Mouse (Mus musculus) megakaryocyte, adult 5-6 weeks (primary cell): ENCODE measurements around the gene Plcd3. TPM values are rescaled to one million over a fixed set of nuclear protein-coding genes. Genes with fewer than 3 reads are reported as not detected.

ENCODE experiments used
- ATAC-seq: 2 replicates; pipeline ENCODE4 v1.8.0; 2016; ENCODE audit warnings: mild to moderate bottlenecking, inconsistent platforms; ENCODE audit not compliant: poor library complexity, severe bottlenecking
- total RNA-seq, 2 experiments: library from RNA; stranded (forward) in 1 of 2; stranded (reverse) in 1 of 2; fragments of 153-499, 151-499 nt in 1 of 2; fragments of 221-1000, 200-1000 nt in 1 of 2; gene quantifications; 2 replicates each; pipeline versions ENCODE4 v1.2.3 to v1.2.4; 2015 to 2017

The Plcd3 gene
- total RNA-seq, 2 experiments from 2014 or later = not detected

DNA sequence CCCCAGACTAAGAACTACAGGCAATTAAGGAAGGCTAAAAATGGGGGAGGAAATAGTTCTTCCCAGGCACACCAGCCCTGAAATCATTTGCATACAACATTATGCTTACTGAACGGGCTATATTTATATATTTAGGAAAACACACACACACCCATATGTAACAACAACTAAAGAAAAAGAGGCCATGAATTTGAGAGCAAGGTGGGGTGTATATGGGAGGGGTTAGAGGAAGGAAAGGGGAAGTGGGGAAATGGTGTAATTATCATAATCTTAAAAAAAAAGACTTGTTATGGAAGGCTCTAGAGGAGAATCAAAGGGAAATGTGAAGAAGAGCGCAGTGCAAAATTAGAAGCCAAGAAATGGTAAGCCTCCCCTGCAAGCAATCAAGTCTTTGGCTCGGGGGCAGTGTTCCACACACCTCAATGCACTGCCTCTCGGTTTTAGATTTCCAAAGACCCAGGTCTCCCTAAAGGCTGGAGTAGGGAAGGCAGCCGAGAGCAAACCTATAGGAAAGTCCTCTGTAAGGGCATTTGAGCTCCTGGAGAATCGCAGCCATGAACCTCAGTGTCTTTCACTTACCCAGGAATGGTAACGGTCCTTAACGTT is 73.8 kb downstream of the Plcd3 start:
- ATAC-seq = peak; percentile 23

DNA sequence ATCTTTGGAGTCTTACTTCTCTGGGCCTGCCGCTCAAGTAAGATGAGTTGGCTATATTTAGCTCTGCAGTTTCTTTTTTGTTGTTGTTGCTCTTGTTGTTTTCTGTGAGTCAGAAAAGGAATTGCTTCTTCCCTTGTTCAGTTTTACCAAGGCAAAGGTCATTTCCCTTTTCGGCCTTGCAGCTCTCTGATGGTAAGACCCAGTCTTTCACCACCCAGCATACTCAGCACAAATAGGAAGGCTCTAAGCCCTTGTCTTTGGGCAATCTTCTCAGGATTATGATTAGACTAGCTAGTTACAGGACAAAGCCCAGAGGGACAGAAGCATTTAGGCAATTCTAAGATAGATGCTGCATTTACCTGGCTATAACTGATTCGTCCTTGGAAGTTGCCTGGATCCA is 74.6 kb downstream of the Plcd3 start:
- ATAC-seq = peak; percentile 20; the same call in 1 of the 2 replicates

DNA sequence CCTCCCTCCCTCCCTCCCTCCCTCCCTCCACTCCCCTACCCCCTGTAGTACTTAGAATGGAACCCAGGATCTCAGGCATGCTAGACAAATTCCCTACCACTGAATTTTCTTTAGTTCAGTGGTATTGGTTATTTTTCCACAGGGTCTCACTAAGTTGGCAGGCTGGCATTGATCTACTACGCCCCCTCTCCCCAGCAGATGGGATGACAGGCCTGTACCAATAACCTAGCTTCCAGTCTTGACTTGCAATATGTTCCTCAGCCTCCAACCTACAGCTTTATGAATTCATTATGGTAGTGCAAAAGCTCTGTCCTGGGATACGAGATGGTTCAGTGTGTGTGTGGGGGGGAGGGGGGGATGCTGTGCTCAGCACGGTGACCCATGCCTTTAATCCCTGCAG is 77.5 kb downstream of the Plcd3 start:
- ATAC-seq = no peak

DNA sequence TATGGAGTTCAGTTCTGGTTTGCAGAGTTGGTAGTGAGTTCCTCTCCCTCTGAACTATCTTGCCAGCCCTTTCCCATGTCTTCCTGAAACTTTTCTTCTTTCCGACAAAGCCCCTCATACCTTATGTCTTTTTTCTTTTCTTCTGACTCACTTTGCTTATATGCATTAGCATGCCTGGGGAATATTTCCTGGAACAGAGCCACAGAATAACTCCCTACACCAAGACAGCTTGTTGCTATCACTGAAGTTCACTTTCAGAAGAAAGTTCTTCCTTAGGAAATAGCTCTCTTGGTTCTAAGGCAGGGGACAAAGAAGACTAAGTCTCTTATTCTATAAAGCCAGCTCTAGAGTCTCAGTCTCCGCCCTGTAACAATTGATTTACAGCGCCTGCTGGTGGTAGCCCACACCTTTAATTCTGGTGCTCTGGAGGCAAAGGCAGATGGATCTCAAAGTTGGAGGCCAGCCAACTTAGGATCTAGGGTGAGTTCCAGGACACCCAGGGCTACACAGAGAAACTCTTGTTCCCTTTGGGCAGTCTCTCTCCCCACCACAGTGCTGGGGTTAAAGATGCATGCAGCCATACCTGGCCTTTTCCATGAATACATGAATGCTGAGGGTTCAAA is 80.6 kb downstream of the Plcd3 start:
- no peak for ATAC-seq

Other genes starting within 250 kb of the Plcd3 start
- gene Eftud2, start 220.7 kb downstream of the Plcd3 start, total RNA-seq (2015) = 67.2 and 80.2 TPM in 2 replicates
- 62.9 and 70.6 TPM in 2 replicates for gene Eftud2, start 220.7 kb downstream of the Plcd3 start, total RNA-seq (2017)
- not detected in 2 replicates for gene Ccdc103, start 220.5 kb downstream of the Plcd3 start, total RNA-seq (2015)
- gene Ccdc103, start 220.5 kb downstream of the Plcd3 start, total RNA-seq (2017) = not detected in 2 replicates
- gene Fam187a, start 216.5 kb downstream of the Plcd3 start, total RNA-seq (2015) = not detected in 2 replicates
- gene Fam187a, start 216.5 kb downstream of the Plcd3 start, total RNA-seq (2017) = not detected in 2 replicates
- 0.18 and 0.49 TPM in 2 replicates for gene Gfap, start 200.7 kb downstream of the Plcd3 start, total RNA-seq (2015)
- 0.49 TPM in 1 of 2 replicates, not detected in the other for gene Gfap, start 200.7 kb downstream of the Plcd3 start, total RNA-seq (2017)
- gene Kif18b, start 176.5 kb downstream of the Plcd3 start, total RNA-seq (2015) = 22.1 and 24.9 TPM in 2 replicates
- 23.2 and 25.4 TPM in 2 replicates for gene Kif18b, start 176.5 kb downstream of the Plcd3 start, total RNA-seq (2017)
- gene C1ql1, start 155.0 kb downstream of the Plcd3 start, total RNA-seq (2015) = not detected in 2 replicates
- not detected in 2 replicates for gene C1ql1, start 155.0 kb downstream of the Plcd3 start, total RNA-seq (2017)
- 41.5 and 41.7 TPM in 2 replicates for gene Nmt1, start 73.5 kb downstream of the Plcd3 start, total RNA-seq (2015)
- 35.0 and 40.9 TPM in 2 replicates for gene Nmt1, start 73.5 kb downstream of the Plcd3 start, total RNA-seq (2017)
- gene Dcakd, start 73.3 kb downstream of the Plcd3 start, total RNA-seq (2015) = 20.5 and 20.7 TPM in 2 replicates
- 6.8 and 9.3 TPM in 2 replicates for gene Dcakd, start 73.3 kb downstream of the Plcd3 start, total RNA-seq (2017)
- gene Acbd4, start within 50 bp of the Plcd3 start, total RNA-seq (2015) = 3.2 and 6.2 TPM in 2 replicates
- gene Acbd4, start within 50 bp of the Plcd3 start, total RNA-seq (2017) = 9.3 and 9.4 TPM in 2 replicates
- gene Hexim1, start 14.6 kb upstream of the Plcd3 start, total RNA-seq (2015) = 10.1 TPM in 2 replicates
- 17.0 and 24.6 TPM in 2 replicates for gene Hexim1, start 14.6 kb upstream of the Plcd3 start, total RNA-seq (2017)
- 0.25 and 1.8 TPM in 2 replicates for gene Hexim2, start 30.8 kb upstream of the Plcd3 start, total RNA-seq (2015)
- 1.0 and 2.1 TPM in 2 replicates for gene Hexim2, start 30.8 kb upstream of the Plcd3 start, total RNA-seq (2017)
- gene Fmnl1, start 69.4 kb upstream of the Plcd3 start, total RNA-seq (2015) = 387 and 407 TPM in 2 replicates
- 126 and 152 TPM in 2 replicates for gene Fmnl1, start 69.4 kb upstream of the Plcd3 start, total RNA-seq (2017)
- gene 1700023F06Rik, start 106.9 kb upstream of the Plcd3 start, total RNA-seq (2015) = not detected in 2 replicates
- not detected in 2 replicates for gene 1700023F06Rik, start 106.9 kb upstream of the Plcd3 start, total RNA-seq (2017)
- gene Spata32, start 116.8 kb upstream of the Plcd3 start, total RNA-seq (2015) = not detected in 2 replicates
- gene Spata32, start 116.8 kb upstream of the Plcd3 start, total RNA-seq (2017) = not detected in 2 replicates
- 14.5 and 16.6 TPM in 2 replicates for gene Map3k14, start 165.8 kb upstream of the Plcd3 start, total RNA-seq (2015)
- 15.4 and 15.7 TPM in 2 replicates for gene Map3k14, start 165.8 kb upstream of the Plcd3 start, total RNA-seq (2017)